Comparison of ENCODE assay signal across 9 mouse cellular contexts in genomic region chr19:43616889-43617288, GRCm38 (mm10). TPM values are rescaled to one million over a fixed set of nuclear protein-coding genes. Genes with fewer than 3 reads are reported as not detected.
DNase-seq lines count a peak whose midpoint lies in the region; ATAC-seq lines count a peak whose summit lies in the region.
"Had no signal": no experiment of that assay in that cellular context is flagged by ENCODE, and none has a peak within 500 bp of the region (broad histone marks: within the 10 kb centered on the region; RNA-seq: fewer than 3 reads in every experiment).

No protein-coding gene starts in this region.

- peak; percentile 64 for DNase-seq in embryo, embryonic 9.5 days (ENCODE audit: extremely low spot score)
- no peak for DNase-seq in embryo, embryonic 10 days (ENCODE audit: low spot score)
- peak; percentile 19 for DNase-seq in ZHBTc4 (ENCODE audit: low read depth, low spot score)
- DNase-seq in c-Kit-positive CD71-positive TER-119-positive erythroid progenitor cells, embryonic 14.5 days (ENCODE audit: low spot score) = no peak
- no peak for DNase-seq in retina, embryonic 14.5 days (ENCODE audit: low spot score)
- DNase-seq in kidney, postnatal 10 days = no peak
- DNase-seq: cerebellum, adult 11-12 months had no signal

- H3K36me3 ChIP-seq in hindbrain, embryonic 13.5 days = no peaks in the 10 kb centered on the region
- no peaks in the 10 kb centered on the region for H3K36me3 ChIP-seq in midbrain, embryonic 15.5 days (replicated peaks)

- no peak overlapping the region for H3K27ac ChIP-seq in hindbrain, embryonic 13.5 days
- no peak overlapping the region for H3K27ac ChIP-seq in midbrain, embryonic 15.5 days

- H3K4me2 ChIP-seq in hindbrain, embryonic 13.5 days = peak overlapping the region; percentile 43
- H3K4me2 ChIP-seq in midbrain, embryonic 15.5 days = peak overlapping the region; percentile 54

- H3K4me3 ChIP-seq in hindbrain, embryonic 13.5 days = peak overlapping the region; percentile 25
- peak overlapping the region; percentile 32 for H3K4me3 ChIP-seq in midbrain, embryonic 15.5 days

- peak; percentile 8; the same call in 1 of the 2 replicates for ATAC-seq in hindbrain, embryonic 13.5 days (ENCODE audit: low FRiP score)
- ATAC-seq in midbrain, embryonic 15.5 days (replicated peaks) = no peak

- no peak overlapping the region for H3K9ac ChIP-seq in hindbrain, embryonic 13.5 days
- H3K9ac ChIP-seq in midbrain, embryonic 15.5 days = no peak overlapping the region

- WGBS in hindbrain, embryonic 13.5 days = under 1% methylated on average over 12 of the region's 12 CpGs
- WGBS in midbrain, embryonic 15.5 days = 0% methylated on average over 12 of the region's 12 CpGs

- no peaks in the 10 kb centered on the region for H3K9me3 ChIP-seq in hindbrain, embryonic 13.5 days
- H3K9me3 ChIP-seq in midbrain, embryonic 15.5 days = no peaks in the 10 kb centered on the region

- H3K4me1 ChIP-seq in hindbrain, embryonic 13.5 days (replicated peaks) = peaks cover 37% of the 10 kb centered on the region
- H3K4me1 ChIP-seq in midbrain, embryonic 15.5 days = peaks cover 26% of the 10 kb centered on the region

- peaks cover 99% of the 10 kb centered on the region for H3K27me3 ChIP-seq in hindbrain, embryonic 13.5 days
- peaks cover 80% of the 10 kb centered on the region for H3K27me3 ChIP-seq in midbrain, embryonic 15.5 days (replicated peaks)

RNA-seq across cellular contexts. Expression of gene Nkx2-3, which starts 4.8 kb away (rescaled TPM):
- 0.18 TPM in 1 of 2 replicates, not detected in the other for polyA plus RNA-seq in hindbrain, embryonic 13.5 days (2015; fragmentation: Nextera tagmentation; extraction: Ambion mirVana)
- polyA plus RNA-seq in midbrain, embryonic 15.5 days (2015; fragmentation: Nextera tagmentation; extraction: Ambion mirVana) = 0.40 and 0.98 TPM in 2 replicates

RNA-seq across cellular contexts. Expression of gene Slc25a28, which starts 57.8 kb away (rescaled TPM):
- polyA plus RNA-seq in hindbrain, embryonic 13.5 days (2015; fragmentation: Nextera tagmentation; extraction: Ambion mirVana) = 14.0 and 15.1 TPM in 2 replicates
- 14.4 and 16.7 TPM in 2 replicates for polyA plus RNA-seq in midbrain, embryonic 15.5 days (2015; fragmentation: Nextera tagmentation; extraction: Ambion mirVana)

Comparison
In these comparisons a context has a peak if more than half of its experiments do, and no peak if none do; other contexts are left out.
1. DNase-seq: peak in embryo, embryonic 9.5 days (single experiment) and ZHBTc4 (single experiment); none in embryo, embryonic 10 days (single experiment), c-Kit-positive CD71-positive TER-119-positive erythroid progenitor cells, embryonic 14.5 days (single experiment), retina, embryonic 14.5 days (single experiment) and kidney, postnatal 10 days (single experiment).